Mouse (Mus musculus): ENCODE results near the gene Edem2.

DNA sequence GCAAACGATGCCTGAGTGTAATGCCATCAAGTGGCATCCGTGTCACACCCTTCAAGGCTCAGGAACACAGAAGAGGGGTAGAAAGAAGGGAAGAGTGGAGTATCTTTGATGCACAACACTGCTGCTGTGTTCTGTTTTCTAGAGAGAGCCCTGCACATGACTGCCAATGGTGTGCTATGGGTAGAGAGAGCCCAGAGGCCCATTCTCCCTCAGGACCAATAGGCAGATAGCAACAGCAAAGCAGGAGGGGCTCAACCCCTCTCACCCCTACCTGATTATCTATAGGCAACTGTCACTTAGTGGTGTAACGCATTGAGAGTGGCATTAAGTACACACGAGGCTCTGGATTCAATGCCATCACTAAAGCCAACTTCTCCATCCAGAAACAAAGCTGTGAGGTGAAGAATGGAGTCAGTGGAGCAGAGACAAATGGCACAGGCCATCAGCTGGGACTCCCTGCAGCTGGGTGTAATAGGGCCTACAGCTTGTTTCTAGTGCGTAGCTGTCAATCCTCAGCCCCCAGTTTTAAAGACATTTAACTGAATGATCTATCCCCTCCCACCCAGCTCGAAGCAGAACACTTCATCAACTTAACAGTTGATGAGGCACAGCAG is 73.4 kb downstream of the Edem2 start:
- no peak for TF ChIP-seq CTCF (conservative IDR thresholded peaks at IDR 0.05; ENCODE audit: insufficient read depth, insufficient read length, low read depth, low read length)
- no peak for TF ChIP-seq POLR2A (IDR thresholded peaks at IDR 0.05; ENCODE audit: low read depth, low read length)

Data from kidney, adult 2 months (tissue).